Mouse (Mus musculus) stomach, postnatal 0 days (tissue): ENCODE measurements at regions not wholly inside any gene's neighbourhood (a gene's known extent, or its start where the extent isn't known, plus 50 kb on each side); places are given as distances from the start of the nearest gene placed in this dataset.

ENCODE experiments used
- CTCF ChIP-seq: IDR thresholded peaks from 2 replicates; pipeline ENCODE4 v1.5.1; 2016; ENCODE audit warnings: antibody characterized with exemption, low read depth, mild to moderate bottlenecking, moderate library complexity
- EP300 ChIP-seq: optimal IDR thresholded peaks from 2 replicates; pipeline ENCODE3; 2016; ENCODE audit warnings: antibody characterized with exemption

GRCm38 (mm10) chr11:112886139-112886538 is 104.1 kb downstream of the Sox9 start:
- TF ChIP-seq CTCF (no peak), EP300 (no peak)
